Mouse (Mus musculus) frontal cortex, postnatal 10 days (tissue): ENCODE data around the gene Gjb3.

Source experiments
- DNase-seq, 2 experiments: peaks; one replicate each; pipeline ENCODE4 v3.0.0; 2022; ENCODE audit warnings: low spot score in 2 of 2, mixed read lengths in 1 of 2

Gjb3 gene

GRCm38 (mm10) chr4:127279241-127279640 is 51.4 kb downstream of the Gjb3 start:
- DNase-seq, result no peak

GRCm38 (mm10) chr4:127278451-127279001 is 52.1 kb downstream of the Gjb3 start:
- DNase-seq, result no peak
